ENCODE assay signal across 17 mouse cellular contexts in the genomic region with DNA sequence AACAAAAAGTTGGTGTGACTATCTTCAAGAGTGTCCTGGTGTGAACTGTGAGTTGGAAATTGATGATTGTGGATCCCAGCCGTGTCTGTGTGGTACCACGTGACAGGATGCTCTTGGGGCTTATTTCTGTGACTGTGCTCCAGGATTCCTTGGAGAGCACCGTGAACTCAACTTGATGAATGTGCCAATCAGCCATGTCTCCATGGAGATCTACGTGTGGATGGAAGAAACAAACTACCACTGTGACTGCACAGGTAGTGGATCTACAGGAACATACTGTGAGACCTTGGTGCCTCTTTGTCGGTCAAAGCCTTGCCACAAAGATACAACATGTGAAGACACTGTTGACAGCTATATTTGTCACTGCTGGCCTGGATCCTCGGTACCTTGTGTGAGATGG.
"Had no signal": no experiment of that assay in that cellular context is flagged by ENCODE, and none has a peak within 500 bp of the region (broad histone marks: within the 10 kb centered on the region; RNA-seq: fewer than 3 reads in every experiment).

No protein-coding gene starts in this region.

- H3K4me1 ChIP-seq: neural tube, embryonic 15.5 days; stomach, embryonic 15.5 days had no signal

- H3K4me2 ChIP-seq: neural tube, embryonic 12.5 days; neural tube, embryonic 13.5 days; neural tube, embryonic 15.5 days; stomach, embryonic 15.5 days had no signal

- H3K9me3 ChIP-seq: neural tube, embryonic 12.5 days; neural tube, embryonic 13.5 days; neural tube, embryonic 15.5 days; stomach, embryonic 15.5 days had no signal

- H3K27me3 ChIP-seq: neural tube, embryonic 12.5 days; neural tube, embryonic 13.5 days; neural tube, embryonic 15.5 days; stomach, embryonic 15.5 days had no signal

- H3K27ac ChIP-seq: neural tube, embryonic 12.5 days; neural tube, embryonic 13.5 days; neural tube, embryonic 15.5 days; stomach, embryonic 15.5 days; stomach, postnatal 0 days had no signal

- H3K4me3 ChIP-seq: neural tube, embryonic 12.5 days; neural tube, embryonic 13.5 days; neural tube, embryonic 15.5 days; stomach, embryonic 15.5 days had no signal

- DNase-seq: retina, postnatal 1 day; right cerebral cortex, adult 18-20 months; right cerebral cortex, postnatal 14 days; right cerebral cortex, postnatal 25 days; right cerebral cortex, postnatal 4 days; spleen, adult 18-20 months; thymus, adult 18-20 months; thymus, adult 2 months; thymus, postnatal 14 days; thymus, postnatal 25 days; thymus, postnatal 36 days; thymus, postnatal 4 days had no signal

- H3K9ac ChIP-seq: neural tube, embryonic 12.5 days; neural tube, embryonic 13.5 days; neural tube, embryonic 15.5 days; stomach, embryonic 15.5 days had no signal

- H3K36me3 ChIP-seq: neural tube, embryonic 12.5 days; neural tube, embryonic 13.5 days; neural tube, embryonic 15.5 days had no signal
